Mouse (Mus musculus) adrenal gland, postnatal 14 days (tissue): ENCODE results near the gene Ube3b. TPM values are rescaled to one million over a fixed set of nuclear protein-coding genes. Genes with fewer than 3 reads are reported as not detected.
A peak's percentile ranks its signal among the peaks of the same experiment; 100 is the strongest.

Experiments used
- DNase-seq: peaks from one replicate; pipeline ENCODE4 v3.0.0; 2021; ENCODE audit warnings: mixed read lengths
- total RNA-seq: library from RNA; stranded (reverse); gene quantifications from 2 replicates; pipeline ENCODE4 v1.2.3, GENCODE M21; 2021

Gene Ube3b
- total RNA-seq, 1 experiment from 2014 or later, result 61.5 TPM

DNA sequence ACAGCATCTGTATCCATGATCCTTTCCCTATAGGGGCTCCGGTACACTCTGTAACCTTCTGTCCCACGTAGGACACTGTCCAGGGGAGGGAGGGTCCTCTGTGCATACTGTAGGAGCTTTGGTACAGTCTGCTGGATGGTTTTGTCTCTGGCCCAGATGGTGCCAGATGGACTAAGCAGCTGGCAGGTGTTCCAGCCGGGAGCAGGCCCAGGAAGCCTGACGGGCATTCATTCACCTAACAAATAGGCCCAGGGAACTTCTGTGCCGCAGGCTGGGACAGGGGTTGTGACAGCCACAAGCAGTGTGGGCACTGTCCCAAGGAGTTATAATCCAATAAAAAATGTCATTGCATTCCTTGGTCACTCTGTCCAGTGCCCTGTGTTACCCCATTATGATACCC lies 43.6 kb downstream of the Ube3b start:
- no peak for DNase-seq

DNA sequence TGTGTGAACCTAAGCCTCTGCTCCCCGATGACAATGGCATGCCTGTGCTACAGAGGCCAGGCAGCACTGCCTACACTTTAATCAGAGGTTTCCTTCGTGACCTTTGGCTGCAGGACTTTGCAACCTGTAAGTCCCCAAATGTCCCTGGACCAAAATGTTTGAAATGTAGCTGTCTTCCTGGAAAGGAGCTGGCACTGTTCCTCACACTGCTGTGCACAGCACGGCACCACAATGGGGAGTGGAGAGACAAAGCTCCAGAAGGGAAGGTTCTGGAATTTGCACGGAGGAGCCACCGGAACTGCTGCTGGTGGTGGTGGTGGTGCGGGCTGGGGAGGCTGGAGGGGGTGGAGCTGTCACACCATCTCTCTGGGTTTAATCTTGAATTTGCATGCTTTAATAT lies 46.3 kb downstream of the Ube3b start:
- DNase-seq, result no peak

DNA sequence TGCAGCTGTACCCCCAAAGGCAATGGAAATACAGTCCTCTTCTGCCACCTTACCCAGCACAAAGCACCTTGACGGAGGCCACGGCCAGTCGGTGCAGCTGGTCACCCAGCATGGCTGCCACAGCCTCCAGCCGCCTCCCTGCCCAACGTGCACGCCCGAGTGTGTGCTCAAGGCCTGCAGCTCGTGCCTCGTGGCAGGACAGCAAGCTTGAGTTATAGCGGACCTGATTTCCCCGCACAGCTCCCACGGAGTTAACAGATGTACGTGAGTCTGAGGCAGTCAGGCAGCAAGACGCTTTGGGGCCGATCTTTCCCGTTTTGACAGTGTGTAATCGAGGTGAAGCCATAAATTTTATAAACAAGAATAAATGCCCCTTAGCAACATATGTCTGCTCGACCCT lies 48.2 kb downstream of the Ube3b start:
- DNase-seq, result no peak

DNA sequence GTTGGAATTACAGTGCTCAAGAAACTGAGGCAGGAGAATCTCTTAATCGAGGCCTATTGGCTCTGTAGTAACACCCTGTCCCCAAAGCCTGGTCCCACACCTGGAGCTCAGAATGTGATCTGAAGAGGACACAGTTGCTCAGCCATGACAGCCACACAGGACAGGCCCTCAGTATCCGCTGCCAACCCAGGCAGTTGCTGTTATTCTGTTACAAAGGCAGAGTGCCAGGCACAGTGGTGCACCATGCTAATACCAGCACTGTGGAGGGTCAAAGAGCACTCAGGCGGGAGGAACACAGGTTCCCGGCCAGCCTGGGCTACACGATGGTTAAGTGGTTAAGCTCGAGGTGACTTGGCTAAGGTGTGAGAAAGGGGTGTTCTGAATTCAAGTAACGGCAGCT lies 49.4 kb downstream of the Ube3b start:
- no peak for DNase-seq

DNA sequence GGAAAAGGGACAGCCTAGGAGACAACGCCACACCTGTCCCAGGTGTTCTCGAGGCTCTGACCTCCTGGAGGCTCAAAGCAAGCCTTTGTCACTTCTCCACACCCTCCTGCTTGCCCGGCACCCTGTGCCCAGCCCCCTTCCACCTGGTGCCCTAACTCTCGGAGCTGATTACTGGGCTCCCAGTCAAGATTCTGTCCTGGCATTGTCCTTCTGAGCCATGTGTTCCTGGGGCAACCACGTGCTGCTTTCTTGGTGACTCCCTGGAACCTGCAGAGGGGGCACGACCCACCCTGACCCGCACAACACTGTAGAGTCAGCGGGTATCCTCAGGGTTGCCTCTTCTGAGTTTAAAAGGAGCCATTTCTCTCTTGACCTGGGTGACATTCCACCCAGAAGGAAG lies 54.0 kb downstream of the Ube3b start:
- DNase-seq, result no peak

DNA sequence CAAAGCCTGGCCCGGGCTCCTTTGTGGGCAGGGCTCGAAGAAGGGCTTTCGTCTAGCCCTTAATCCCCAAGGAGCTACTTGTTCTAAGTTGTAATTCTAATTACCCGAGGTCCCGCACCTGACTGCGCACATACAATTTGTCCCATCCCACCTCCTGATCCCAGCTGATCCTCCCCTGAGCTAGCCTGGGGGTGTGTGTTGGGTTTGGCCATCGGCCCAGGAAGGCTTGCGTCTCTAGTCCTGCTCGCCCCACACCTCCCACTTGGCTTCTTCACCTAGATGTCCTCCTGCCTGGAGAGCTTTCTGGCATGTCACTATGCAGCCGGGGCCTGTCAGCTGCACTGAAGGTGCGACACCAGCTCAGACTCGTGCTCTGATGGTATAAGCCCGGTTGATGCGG lies 55.2 kb downstream of the Ube3b start:
- DNase-seq, result no peak

DNA sequence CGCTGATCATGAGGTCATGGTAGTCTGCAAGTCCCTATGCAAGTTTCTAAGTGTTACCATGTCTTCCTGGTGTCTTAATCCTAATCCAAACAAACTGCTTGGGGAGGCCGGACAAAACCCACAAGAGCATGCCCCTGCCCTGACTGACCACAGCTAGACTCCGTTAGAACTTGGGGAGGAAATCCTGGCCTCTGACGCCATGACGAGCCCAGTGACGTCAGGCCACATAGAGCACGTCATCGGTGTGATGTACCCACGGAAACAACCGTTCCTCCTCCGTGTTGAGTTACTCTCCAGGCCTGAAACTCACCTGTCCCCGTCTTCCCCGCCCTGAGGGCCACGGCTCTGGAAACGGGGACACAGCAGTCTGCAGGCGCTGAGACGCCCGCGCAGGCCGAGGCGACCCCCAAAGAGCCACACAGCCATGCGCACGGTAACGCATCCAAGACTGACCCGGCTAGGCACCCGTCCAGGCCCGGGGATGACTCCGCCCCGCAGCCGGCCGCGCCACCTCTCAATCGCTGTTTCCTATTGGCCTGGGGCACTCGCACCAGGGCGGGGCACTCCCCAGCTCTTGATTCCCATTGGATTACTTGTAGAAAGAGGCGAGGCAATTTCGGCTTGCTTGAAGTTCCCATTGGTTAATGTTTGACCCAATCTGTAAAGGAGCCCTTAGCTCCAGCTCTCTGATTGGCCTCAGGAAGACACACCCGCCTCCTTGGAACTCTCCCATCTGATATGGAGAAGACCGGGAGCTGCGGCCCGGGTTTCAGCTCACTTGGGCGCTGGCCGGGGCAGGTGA lies 63.4 kb downstream of the Ube3b start, which contains the start of the genes Mmab and Mvk:
Gene Mmab (minus strand): TSS at position 495 of the 802 bp plus-strand sequence.
Gene Mvk (plus strand): TSS at position 704 of the 802 bp plus-strand sequence.
- peak; percentile 99 for DNase-seq

DNA sequence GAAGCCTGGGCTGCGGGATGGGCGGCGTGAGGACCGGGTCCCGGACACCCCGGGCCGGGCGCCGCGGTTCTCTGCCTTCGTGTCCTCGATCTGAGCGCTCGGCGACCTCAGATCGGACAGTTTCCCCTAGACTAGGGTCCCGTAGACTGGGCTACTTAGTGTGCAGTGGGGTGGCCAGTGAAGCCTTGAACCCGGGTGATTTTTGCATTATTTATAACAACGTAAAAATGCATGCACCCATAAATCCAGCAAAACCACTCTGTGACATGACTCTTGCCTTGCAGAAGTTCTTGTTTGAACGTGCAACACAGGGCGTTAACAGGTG lies 63.9 kb downstream of the Ube3b start:
- DNase-seq, result no peak

DNA sequence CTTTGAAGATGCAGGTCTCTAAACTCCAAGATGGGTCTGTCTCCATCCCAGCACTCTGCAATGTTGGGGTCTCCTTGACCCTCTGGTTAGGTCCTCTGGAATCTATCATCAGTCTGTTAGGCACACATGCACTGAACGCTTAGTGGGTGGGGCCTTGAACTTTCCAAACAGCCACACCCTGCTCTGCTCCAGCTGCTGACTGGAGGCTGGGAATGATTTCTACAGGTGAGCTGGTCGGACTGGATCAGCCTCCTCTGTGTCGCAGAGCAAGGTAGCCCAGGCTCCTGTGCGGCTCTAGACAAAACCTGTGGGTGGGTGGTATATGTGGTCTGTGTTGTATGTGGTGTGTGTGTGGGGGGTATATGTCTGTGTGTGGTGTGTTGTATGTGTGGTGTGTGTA lies 68.6 kb downstream of the Ube3b start:
- no peak for DNase-seq

DNA sequence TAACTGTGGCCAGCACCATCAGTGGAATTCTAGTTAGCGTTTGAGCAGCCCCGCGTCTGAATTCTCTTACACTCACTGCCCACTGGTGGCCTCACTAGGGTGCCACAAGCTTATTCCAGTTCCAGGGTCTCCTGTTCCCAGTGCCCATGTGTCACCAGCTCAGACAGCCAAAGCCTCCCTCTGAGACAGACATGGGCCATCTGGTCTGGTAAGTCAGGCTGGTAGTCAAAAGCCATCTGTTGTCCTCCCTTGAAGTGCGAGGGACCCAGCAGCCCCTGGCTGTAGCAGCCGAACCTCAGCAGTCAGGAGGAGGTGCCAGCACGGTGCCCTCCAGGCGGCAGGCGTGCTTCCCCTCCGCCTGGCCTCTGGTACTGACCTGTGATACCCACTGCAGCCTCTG lies 75.9 kb downstream of the Ube3b start:
- DNase-seq, result no peak

DNA sequence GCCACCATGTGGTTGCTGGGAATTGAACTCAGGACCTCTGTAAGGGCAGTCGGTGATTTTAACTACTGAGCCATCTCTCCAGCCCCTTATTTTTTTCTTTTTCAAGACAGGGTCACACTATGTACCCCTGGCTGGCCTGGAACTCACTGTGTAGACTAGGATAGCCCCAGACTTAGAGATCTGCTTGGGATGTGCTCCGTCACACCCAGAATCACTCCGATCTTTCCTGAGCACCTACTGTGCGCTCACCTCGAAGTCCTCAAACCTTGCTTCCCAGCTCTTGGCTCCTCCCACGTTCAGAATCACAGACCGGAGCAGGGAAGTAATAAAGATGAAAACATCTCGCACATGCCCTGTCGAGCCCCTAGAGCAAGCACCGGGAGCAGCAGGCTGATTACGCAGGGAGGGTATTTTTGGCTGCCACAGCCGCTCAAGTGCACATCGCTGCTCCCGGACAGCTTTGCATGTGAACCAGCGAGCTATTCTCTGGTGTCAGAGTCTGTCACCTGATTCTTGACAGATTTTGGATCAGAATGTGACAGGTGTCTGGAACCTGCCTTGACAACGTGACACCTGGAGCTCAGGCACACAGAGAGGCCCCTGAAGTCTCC lies 76.7 kb downstream of the Ube3b start:
- DNase-seq, result no peak

DNA sequence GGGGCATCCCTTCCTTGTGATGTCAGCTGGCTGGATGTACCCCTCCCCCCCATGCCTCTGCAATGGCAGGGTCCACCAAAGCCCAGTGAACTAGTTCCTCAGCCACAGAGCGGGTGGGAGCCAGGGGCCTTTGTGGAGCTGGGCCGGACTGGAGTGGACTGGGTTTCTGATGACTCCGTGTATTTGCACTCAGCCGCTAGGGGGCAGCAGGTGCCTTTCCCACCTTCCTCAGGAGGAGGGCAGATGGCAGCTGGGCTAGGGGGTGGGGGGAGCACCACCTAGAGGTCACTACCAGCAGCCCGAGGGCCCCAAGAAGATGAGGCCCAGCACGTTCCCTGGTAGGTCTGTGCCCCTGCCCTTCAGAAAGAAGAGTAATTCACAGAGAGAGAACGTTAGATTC lies 80.8 kb downstream of the Ube3b start:
- peak; percentile 92 for DNase-seq

DNA sequence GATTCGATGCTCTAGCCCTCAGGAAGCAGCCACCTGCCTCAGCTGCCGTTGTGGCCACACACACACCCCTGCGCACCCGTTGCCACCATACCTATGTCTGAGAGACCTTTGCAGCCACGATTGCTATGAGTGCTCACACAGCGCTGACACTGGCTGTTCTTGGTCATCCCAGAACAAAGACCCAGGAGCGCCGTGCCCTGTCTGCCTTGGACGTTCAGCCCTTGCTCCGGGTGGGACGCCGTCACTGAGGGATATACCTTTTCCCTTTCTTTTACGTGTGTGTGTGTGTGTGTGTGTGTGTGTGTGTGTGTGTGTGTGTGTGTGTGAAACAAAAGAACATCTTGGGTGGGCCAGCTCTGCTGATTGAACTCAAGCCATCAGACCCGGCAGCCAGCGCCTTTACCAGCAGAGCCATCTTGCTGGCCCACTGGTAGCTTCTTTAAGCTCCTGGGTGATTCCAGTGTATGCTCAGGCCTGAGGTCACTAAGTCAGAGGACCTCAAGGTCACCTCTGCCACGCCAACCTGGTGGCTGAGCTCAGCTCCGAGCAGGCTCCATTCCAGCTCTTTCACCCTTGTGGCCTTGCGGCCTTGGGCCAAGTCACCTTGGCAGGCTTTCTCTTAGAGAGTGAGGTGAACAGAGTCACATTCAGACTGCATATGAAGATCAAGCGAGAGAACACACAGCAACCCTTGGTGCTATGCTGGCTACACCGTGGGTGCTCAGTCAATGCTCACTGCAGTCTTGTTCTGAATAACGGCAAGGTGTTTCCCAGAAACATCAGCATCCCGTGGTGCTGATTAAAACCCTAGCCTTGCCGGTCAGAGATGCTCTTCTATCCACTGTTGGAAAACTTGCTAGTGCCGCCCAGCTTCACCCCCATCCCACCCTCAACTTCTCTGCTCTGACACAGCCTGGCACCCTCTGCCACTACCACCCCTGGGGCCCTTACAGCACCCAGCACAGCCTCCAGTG lies 81.9 kb downstream of the Ube3b start:
- DNase-seq, result peak; percentile 82

DNA sequence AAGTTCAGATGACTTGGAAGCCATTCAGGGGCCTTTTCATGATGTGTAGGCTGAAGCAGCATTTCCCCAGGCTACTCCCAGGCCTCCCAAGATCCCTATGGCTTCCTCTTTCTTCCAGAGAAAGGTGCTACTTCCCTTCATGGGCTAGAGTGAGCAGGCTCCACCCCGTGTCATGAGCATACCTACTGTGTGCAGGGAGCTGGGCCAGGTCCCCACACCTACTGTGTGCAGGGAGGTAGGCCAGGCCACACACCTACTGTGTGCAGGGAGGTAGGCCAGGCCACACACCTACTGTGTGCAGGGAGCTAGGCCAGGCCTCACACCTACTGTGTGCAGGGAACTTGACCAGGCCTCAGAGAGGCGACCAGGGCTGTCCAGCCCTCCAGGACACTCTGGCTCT lies 84.2 kb downstream of the Ube3b start:
- DNase-seq, result no peak

DNA sequence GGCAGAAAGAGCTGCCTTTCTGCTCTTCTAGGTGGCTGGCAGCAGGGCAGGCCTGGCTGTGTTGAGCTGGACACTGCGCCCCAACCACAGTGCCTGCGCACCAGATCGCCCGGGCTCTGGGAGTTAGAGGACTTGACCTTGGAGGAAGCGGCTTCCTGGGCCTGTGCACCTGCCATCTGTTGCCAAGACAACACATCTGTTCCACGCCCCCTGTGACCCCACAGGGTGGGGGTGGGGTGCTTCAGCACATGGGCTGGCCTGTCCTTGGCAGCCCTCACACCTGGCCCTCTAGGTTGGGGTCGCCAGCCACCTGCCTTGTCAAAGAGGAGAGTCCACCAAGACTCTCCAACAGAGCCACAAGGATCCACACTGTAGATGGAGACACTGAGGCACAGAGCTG lies 85.2 kb downstream of the Ube3b start:
- peak; percentile 32 for DNase-seq

DNA sequence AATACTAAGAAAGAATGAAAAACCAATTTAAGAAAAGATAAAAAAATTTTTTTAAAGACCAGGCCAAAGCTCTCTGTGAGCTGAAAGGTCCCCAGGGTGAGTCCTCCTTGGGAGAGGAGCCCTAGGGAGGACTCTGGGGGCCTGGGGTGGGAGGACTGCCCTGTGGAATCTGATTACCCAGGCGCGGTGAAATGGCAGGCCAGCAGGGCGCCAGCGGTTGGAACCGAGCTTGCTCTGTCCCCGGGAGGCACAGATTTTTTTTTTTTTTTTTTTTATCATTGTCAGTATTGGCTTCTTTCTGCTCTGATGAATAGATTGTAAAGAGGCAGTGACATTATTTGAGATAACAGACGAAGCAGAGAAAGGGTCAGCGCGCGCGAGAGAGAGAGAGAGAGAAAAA lies 86.6 kb downstream of the Ube3b start:
- DNase-seq, result peak; percentile 59

DNA sequence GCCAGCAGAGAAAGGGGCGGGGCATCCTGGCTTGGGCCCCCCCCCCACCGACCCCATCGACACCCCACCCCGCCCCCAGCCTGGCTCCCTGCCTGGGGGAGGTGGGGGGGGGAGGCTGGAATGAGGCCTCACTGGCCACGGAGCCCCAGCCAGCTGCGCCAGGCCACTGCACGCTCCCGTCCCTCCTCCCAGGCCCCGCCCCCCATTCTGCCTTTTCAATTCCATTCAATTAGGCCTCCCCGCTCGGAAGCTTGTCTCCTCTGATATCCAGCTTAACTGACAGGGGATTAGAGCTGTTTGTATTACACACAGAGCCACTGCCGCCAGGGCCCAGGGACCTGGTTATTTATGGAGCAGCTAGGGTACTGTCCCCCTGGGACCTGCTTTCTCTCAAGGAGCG lies 87.0 kb downstream of the Ube3b start:
- DNase-seq, result peak; percentile 85

DNA sequence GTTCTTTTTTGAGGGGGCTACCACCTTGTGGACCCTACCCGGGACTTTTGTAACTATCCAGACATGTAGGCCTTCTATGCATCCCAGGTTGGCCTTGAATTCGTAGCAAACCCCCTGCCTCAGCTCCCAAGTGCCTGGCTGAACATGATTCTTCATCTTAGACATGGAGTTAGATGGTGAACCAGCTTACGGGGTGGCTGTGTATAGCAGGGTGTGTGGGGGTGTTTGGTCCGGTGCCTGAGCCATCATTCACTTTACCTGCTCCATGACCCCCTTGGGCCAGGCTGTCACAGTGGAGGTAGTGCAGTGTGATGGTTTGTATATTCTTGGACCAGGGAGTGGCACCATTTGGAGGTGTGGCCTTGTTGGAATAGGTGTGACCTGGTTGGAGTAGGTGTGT lies 87.6 kb downstream of the Ube3b start:
- DNase-seq, result no peak

DNA sequence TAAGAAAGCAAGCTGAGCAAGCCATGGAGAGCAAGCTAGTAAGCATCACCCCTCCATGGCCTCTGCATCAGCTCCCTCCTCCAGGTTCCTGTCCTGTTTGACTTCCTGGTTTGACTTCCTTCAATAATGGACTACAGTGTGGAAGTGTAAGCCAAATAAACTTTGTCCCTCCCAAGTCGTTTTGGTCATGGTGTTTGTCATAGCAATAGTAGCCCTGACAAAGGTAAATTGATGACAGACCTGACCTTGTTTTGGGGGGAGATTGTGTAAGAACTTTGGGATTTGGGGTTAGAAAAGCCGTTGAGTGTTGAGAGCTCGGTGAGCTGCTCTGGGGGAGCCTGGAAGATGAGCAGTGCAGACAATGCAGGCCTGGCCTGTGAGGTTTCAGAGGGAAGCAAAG lies 90.0 kb downstream of the Ube3b start:
- DNase-seq, result no peak
